Mouse (Mus musculus): Measurements from ENCODE around the gene Scyl2. TPM values are rescaled to one million over a fixed set of nuclear protein-coding genes. Genes with fewer than 3 reads are reported as not detected.
A peak's percentile ranks its signal among the peaks of the same experiment; 100 is the strongest.
"Not testable (repeated sequence)": the region's sequence is repeated elsewhere in the genome, so short reads cannot be mapped to it uniquely, and the experiment has no call there.

Scyl2 gene
- total RNA-seq, 2 experiments from 2014 or later: 25.2 to 28.4 TPM

- not testable (repeated sequence) for H3K4me3 ChIP-seq; H3K27ac ChIP-seq; DNase-seq (ENCODE audit: low spot score in 2 of 2)
- TF ChIP-seq CTCF (conservative IDR thresholded peaks at IDR 0.05): peak; percentile 53
Observed at GRCm38 (mm10) chr10:89696270-89696669, 10.2 kb upstream of the Scyl2 start.

GRCm38 (mm10) chr10:89695194-89695911, 9.3 kb upstream of the Scyl2 start:
- H3K27ac ChIP-seq: no peak overlapping the region
- no peak for DNase-seq (ENCODE audit: low spot score in 2 of 2)
- no peak overlapping the region for H3K4me3 ChIP-seq
- no peak for TF ChIP-seq CTCF (conservative IDR thresholded peaks at IDR 0.05)

- no peak overlapping the region for H3K27ac ChIP-seq
- no peak for TF ChIP-seq CTCF (conservative IDR thresholded peaks at IDR 0.05)
- no peak overlapping the region for H3K4me3 ChIP-seq
- DNase-seq (ENCODE audit: low spot score in 2 of 2): no peak
Observed at GRCm38 (mm10) chr10:89690021-89690420, 3.9 kb upstream of the Scyl2 start.

GRCm38 (mm10) chr10:89687455-89687854, 1.4 kb upstream of the Scyl2 start:
- Histone ChIP-seq H3K4me3 (no peak overlapping the region; the same call in 1 of the 2 replicates), H3K27ac (no peak overlapping the region)
- DNase-seq (ENCODE audit: low spot score in 2 of 2): no peak
- no peak for TF ChIP-seq CTCF (conservative IDR thresholded peaks at IDR 0.05)

- no peak for TF ChIP-seq CTCF (conservative IDR thresholded peaks at IDR 0.05)
- no peak for DNase-seq (ENCODE audit: low spot score in 2 of 2)
- Histone ChIP-seq H3K4me3 (peak overlapping the region; percentile 100), H3K27ac (peak overlapping the region; percentile 95)
Observed at GRCm38 (mm10) chr10:89685391-89686138, 520 bp downstream of the Scyl2 start.

- Histone ChIP-seq H3K27ac (no peak overlapping the region), H3K4me3 (no peak overlapping the region)
- no peak for DNase-seq (ENCODE audit: low spot score in 2 of 2)
- no peak for TF ChIP-seq CTCF (conservative IDR thresholded peaks at IDR 0.05)
Observed at GRCm38 (mm10) chr10:89682961-89683360, 3.1 kb downstream of the Scyl2 start.

- no peak for TF ChIP-seq CTCF (conservative IDR thresholded peaks at IDR 0.05)
- DNase-seq (ENCODE audit: low spot score in 2 of 2): no peak
- Histone ChIP-seq H3K27ac (no peak overlapping the region), H3K4me3 (no peak overlapping the region)
Observed at GRCm38 (mm10) chr10:89682157-89682556, 3.9 kb downstream of the Scyl2 start.

- H3K27ac ChIP-seq: no peak overlapping the region
- H3K4me3 ChIP-seq: no peak overlapping the region
- DNase-seq (ENCODE audit: low spot score in 2 of 2): no peak
- TF ChIP-seq CTCF (conservative IDR thresholded peaks at IDR 0.05): no peak
Observed at GRCm38 (mm10) chr10:89681706-89682105, 4.4 kb downstream of the Scyl2 start.

- no peak for DNase-seq (ENCODE audit: low spot score in 2 of 2)
- no peak for TF ChIP-seq CTCF (conservative IDR thresholded peaks at IDR 0.05)
- no peak overlapping the region for H3K27ac ChIP-seq
- no peak overlapping the region for H3K4me3 ChIP-seq
Observed at GRCm38 (mm10) chr10:89680517-89680916, 5.6 kb downstream of the Scyl2 start.

- no peak for DNase-seq (ENCODE audit: low spot score in 2 of 2)
- no peak for TF ChIP-seq CTCF (conservative IDR thresholded peaks at IDR 0.05)
- no peak overlapping the region for H3K4me3 ChIP-seq
- no peak overlapping the region for H3K27ac ChIP-seq
Observed at GRCm38 (mm10) chr10:89679448-89679847, 6.6 kb downstream of the Scyl2 start.

- DNase-seq (ENCODE audit: low spot score in 2 of 2): no peak
- H3K4me3 ChIP-seq: no peak overlapping the region
Observed at GRCm38 (mm10) chr10:89678054-89678453, 8.0 kb downstream of the Scyl2 start.

GRCm38 (mm10) chr10:89676609-89677008, 9.5 kb downstream of the Scyl2 start:
- Histone ChIP-seq H3K27ac (peak overlapping the region; percentile 54; the same call in 1 of the 2 replicates), H3K4me3 (no peak overlapping the region)
- DNase-seq (ENCODE audit: low spot score in 2 of 2): no peak
- no peak for TF ChIP-seq CTCF (conservative IDR thresholded peaks at IDR 0.05)

More at GRCm38 (mm10) chr10:89678054-89678453, 8.0 kb downstream of the Scyl2 start:
- H3K27ac ChIP-seq: no peak overlapping the region
- no peak for TF ChIP-seq CTCF (conservative IDR thresholded peaks at IDR 0.05)

- DNase-seq (ENCODE audit: low spot score in 2 of 2); H3K4me3 ChIP-seq; H3K27ac ChIP-seq: not testable (repeated sequence)
Observed at GRCm38 (mm10) chr10:89670371-89670770, 15.7 kb downstream of the Scyl2 start.

- Histone ChIP-seq H3K4me3 (no peak overlapping the region), H3K27ac (no peak overlapping the region)
- no peak for TF ChIP-seq CTCF (conservative IDR thresholded peaks at IDR 0.05)
- no peak for DNase-seq (ENCODE audit: low spot score in 2 of 2)
Observed at GRCm38 (mm10) chr10:89667571-89667970, 18.5 kb downstream of the Scyl2 start.
